Mouse (Mus musculus): Measurements from ENCODE around the gene Ywhab.

The Ywhab gene

DNA sequence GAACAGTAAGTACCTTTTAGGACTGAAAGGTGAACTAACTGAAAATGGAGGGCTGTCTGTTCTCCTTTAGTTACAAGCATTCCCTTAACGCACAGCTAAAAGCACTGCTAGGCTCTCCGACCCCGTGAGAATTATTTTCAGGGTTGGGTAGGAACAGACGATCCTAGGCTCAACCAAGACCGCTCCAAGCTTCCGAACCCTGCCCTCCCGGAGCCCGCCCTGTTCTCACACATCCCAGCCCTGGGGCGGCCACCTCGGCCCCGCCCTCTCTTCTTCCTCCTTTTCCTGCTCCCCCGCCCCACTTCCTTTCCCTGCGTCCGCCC is at the start of gene Ywhab:
TSS of gene Ywhab (plus strand) at position 307 of the 323 bp plus-strand sequence.
- DNase-seq (ENCODE audit: low spot score in 2 of 2), result no peak

DNA sequence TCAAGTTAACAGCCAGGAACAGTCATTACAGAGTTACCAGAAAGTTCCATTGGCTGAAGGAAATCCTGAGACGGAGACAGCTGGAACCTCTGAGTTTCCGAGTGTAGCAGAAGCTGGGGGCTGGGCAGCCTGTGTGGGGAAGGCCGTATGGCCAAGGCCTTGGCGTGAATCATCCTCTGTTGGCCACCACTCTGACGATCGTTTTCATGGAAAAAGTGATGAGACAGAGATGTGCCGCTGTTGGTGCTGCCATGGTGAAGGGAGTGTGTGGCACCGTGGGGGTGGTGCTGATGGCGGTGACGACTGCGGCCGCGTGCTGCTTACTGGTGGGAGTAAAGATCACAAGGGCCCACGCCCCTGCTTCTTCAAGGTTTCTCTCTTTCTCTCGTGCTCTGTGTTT is 48.5 kb upstream of the Ywhab start:
- DNase-seq (ENCODE audit: low spot score in 2 of 2), result no peak

DNA sequence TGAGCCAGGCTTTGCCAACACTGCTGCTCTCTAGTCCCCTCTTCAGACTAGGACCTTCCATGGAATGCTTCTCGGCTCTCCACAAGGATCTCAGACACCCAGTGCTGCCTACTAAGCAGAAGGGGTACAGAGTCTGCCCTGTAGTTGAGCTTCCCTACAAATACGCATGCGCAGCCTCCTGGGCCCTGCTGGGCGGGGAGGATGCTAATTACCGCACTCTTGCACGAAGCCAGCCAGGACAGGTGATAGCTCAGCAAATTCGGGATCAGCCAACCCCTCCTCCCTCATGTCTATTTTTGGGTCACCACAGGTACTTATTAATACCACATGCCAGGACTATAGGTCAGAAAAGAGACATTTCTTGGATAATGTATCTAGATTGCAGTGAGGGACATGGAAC is 46.8 kb upstream of the Ywhab start:
- DNase-seq (ENCODE audit: low spot score in 2 of 2), result no peak

DNA sequence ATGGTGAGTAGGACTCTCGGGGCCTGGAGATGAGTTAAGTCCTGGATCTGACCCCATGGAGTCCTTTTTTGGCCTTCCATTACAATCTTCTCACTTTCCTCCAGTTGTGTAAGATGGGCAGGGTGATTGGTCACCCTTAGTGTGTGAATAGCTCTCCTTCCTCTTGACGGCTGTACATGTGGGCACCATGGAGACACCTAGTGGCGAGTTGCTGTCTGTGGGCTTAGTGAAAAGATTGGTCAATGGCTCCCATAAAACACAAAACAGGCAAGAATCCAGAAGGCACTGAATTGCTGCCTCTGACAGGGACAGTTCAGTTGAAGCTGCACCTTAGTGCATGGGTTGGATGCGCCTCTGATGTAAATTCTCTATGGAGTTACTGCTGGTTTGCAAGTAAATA is 43.0 kb upstream of the Ywhab start:
- no peak for DNase-seq (ENCODE audit: low spot score in 2 of 2)

DNA sequence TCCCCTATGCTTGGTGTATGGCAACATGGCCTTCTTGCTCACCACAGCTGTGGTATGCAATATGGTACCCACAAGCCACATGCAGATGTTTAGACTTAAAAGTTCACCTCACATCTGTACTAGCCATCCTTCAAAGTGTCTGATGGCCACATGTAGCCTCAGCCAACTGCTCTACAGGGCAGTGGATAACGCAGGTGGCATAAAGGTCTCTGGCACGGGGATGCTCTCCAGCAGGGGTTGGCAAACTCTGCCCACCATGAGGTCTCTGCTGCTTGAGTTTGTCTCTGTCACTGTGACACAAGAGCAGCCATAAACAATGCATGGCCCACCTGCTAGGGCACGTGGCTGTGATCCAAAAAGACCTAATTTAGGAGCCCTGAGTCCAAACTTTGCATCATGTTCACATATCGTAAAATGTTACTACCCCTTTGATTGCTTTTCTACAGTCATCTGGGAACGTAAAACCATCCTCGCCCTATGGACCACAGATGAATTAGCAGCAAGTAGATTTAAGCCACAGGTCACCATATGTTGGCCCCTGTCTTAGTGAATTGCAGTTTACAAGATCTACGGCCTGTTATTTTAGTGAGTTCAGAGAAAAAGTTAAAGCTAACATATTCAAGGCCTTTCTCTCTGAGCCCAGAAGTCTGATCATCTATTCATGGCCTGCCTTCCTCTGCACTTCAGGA is 41.0 kb upstream of the Ywhab start:
- no peak for DNase-seq (ENCODE audit: low spot score in 2 of 2)

DNA sequence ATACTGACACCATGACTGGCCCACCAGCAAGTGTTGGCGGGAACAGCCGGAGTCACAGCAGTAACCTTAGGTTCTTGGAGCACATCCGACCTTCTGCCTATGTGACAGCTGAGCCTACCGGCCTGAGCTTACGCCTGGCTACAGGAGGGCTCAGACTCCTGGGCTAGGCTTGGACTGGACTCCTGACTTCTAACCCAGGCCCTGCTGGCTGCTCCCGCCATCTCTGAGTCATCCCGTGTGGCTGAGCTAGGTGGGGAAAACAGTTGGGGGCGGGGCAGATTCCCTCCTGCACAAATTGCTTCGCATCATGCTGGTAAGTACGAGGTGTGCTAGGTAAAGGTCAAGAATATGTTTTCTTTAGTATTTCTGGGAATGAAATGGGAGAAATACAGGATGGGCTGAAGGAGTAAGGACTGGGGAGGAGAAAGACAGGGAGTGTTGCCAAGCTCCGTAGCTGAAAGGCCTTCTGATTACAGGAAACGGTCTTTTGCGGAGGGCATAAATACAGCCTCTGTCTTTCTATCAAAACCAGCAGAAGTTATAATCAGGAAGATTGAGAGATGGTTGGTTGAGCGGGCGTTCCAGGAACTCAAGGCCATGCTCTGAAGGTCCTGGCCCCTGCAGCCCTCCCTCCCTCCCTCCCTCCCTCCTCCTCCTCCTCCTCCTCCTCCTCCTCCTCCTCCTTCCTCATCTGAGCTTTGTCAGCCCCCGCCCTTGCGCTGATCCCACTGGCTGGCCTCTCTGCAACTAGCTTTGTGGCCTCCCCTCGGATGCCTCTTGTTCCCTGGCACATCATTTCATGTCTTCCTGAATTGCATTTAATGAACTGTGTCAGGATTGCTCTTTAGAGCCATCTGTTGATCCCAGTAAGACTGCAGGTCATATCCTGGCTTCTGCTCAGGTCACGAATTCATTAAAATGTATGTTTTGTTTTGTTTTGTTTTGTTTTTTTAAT is 29.9 kb upstream of the Ywhab start:
- no peak for DNase-seq (ENCODE audit: low spot score in 2 of 2)

DNA sequence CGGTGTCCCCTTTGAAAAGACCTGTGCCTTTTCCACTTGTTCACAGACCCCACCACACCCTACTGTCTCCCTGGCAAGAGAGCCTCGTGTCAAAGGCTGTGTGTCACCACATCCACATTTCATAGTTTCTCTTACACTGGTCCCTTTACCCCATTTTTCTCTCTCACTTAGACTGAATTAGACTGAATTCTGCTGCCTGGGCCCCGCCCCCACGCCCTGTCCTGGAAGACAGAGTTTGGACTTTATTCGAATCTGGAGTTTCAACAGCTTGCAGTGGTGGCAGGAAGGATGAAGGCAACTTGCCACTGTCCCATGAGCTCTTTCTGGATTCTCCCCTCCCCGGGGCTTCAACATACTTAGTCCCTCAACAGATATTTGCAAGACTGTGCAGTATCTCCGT is 29.1 kb upstream of the Ywhab start:
- DNase-seq (ENCODE audit: low spot score in 2 of 2), result no peak

DNA sequence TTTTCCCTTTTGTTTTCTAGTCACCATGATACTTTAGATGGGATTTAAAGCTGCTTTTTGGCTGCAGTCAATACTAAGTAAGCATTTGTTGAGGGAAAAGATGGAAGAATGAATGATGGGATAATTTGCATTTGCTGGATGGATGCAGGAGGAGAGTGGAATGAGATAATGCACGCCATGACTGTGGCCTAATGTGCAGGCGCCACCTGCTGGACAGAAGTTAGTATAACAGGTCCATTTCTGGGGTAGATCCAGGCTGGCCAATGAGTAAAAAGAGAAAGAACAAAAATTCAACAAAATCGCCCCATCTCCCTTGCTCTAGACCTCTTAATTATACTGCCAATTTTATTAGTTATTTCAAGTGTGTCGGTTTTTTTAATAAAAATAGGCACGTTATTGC is 26.2 kb upstream of the Ywhab start:
- no peak for DNase-seq (ENCODE audit: low spot score in 2 of 2)

DNA sequence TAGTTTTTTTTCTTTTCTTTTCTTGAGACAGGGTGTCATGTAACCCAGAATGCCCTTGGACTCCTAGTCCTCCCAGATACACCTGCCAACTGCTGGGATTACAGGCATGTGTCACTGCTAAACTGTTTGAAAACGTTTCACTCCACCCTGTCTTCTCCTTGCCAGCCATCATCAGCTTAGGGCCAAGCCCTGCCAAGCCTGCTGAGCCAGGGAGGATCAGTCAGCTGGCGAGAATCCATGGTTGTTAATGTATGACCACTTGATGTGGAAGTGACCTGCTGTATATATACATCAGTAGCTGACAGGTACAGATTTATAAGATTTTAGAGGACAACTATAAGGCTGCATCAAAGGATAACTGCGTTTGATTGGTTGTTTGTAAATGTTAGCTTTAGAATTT is 24.4 kb upstream of the Ywhab start:
- no peak for DNase-seq (ENCODE audit: low spot score in 2 of 2)

DNA sequence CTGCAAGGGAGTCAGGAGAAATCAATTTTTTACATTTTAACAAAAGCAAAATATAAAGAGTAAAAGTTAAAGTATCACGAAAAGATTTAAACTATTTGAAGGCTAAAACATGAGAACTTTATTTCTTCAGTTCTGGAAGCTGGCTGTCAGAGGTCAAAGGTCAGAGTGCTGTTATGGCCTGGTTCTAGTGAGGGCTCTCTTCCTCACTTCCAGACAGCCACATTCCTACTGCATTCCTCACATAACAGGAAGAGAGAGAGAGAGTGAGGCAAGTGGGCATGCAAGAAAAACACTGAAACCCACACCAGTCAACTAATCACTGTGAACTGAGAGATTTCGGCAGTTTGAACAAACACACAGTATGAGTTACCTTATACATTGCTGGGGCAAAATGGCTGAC is 20.7 kb upstream of the Ywhab start:
- no peak for DNase-seq (ENCODE audit: low spot score in 2 of 2)

DNA sequence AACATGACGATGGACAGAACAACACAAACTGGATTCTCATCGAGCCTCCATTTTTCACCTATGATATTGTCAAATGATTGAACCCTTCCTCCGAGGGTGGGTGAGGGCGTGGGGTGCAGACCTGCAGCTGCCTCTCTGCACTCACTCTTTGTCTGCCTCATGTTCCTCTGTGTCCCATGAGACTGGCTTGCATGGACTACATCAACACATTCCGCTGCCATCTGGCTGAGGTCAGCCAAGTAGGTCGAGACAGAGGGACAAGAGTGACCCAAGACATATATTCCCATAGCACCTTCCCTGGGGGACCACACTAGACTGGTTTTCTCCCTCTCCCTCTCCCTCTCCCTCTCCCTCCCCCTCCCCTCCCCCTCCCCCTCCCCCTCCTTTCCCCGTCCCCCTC is 18.3 kb upstream of the Ywhab start:
- DNase-seq (ENCODE audit: low spot score in 2 of 2), result no peak

DNA sequence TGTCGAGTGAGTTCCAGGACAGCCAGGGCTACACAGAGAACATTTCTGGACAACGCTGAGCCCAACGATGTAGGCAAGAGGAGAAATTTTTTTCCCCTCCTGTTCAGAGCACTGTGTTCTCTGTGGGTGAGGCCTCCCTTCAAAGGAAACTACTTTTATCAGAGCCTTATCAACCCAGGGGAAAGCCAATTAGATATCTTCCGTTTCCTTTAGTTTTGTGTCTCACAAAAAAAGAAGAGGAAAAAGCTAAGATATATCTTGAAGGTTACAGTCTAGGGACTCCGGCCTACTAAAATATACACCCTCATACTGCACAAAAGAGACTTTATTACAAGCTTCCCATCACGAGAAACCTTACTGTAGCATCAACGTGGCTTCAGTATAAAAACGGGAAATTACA is 7.5 kb upstream of the Ywhab start:
- no peak for DNase-seq (ENCODE audit: low spot score in 2 of 2)

DNA sequence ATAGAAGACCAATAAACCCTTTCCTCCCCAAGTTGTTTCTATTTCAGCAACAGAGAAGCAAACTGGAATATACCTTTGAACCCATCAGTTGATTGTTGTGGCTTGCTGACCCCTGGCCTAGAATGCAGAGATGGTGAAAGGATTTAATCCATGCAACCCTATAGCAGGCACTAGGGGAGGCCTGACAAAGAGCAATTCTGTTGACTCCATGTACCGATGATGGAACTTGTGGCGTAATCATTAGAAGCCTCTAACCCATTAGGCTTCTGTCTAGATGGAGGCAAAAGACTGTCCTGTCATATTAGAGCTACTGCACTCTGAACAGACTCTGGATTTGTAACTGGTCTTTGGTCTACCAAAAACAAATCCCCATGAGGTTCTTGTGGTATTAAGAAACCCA is 1.9 kb upstream of the Ywhab start:
- DNase-seq (ENCODE audit: low spot score in 2 of 2), result no peak

DNA sequence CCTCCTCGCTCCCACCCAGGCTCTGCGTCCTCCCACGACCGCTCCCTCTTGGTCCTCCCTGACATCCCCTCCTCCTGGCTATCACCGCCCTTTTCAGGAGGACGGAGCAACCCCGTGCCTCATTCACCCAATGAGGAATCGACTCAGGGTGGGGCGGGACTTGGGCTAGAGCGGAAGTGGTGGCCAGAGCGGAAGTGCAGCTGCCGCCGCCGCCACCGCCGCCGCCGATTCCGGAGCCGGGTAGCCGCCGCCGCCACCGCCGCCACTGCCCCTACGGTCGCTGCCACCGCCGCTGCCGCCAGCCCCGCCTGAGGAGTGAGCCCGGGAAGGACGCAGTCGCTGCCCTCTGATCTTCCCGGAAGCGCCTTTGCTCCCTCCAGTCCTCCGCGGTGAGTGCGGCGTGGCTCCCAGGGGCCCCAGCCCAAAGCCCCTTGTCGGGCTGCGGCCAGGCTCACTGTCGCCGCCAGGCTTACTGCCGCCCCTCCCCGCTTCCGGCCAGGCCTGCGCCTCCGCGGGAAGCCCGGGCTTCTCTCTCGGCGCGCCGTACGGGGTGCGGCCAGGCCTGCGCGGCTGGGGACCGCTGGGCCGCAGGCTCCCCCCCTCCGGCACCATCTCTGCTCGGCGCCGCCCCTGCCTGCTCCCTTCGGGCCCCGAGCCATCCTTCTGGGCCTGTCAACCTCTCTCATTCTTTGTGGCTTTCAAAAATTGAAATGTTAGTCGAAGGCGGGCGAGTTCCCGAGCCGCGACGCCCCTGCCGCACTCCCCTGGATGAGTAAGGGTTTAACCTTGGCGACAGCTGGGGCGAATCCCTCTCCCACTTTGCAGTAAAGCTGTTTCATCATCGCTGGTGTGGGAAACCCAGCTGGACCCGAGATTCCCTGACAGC is 460 bp downstream of the Ywhab start:
- peak; percentile 93 to 94 for DNase-seq (ENCODE audit: low spot score in 2 of 2)

DNA sequence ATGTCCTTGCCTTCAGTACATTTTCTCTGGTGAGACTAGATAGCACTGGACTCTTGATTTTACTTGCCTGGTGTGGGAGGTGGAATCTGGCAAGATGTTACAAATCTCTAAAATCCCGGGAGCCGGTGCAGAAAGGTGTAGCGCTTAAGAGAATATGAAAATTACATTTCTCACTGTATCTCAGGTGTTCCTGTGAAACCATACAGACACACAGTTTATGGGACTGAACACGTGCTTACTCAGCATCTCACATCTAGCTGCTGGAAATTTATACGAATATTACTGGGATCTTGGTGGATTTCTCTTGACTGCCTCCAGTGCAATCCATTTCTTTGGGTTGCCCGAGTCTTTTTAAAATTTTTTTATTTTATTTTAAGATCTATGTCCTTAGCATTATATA is 1.5 kb downstream of the Ywhab start:
- DNase-seq (ENCODE audit: low spot score in 2 of 2), result no peak

DNA sequence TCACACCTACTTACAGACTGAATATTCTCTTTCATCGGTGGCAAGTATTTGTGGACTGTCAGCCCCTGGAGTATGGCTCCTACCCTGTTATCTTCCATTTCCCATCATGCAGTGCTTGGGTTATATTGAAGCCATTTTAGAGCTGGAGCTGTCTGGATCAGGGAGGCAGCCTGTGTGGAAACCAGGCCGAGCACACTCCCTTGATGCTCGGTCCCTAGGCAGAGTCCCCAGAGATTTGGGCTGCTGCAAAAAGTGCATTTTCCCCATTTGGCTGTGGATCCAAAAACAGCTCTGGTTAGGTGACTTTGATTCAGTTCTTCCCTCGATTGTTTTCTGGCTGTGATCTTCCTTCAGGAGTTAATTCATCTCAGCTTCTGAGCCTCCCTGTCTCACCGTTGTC is 2.1 kb downstream of the Ywhab start:
- DNase-seq (ENCODE audit: low spot score in 2 of 2), result no peak

DNA sequence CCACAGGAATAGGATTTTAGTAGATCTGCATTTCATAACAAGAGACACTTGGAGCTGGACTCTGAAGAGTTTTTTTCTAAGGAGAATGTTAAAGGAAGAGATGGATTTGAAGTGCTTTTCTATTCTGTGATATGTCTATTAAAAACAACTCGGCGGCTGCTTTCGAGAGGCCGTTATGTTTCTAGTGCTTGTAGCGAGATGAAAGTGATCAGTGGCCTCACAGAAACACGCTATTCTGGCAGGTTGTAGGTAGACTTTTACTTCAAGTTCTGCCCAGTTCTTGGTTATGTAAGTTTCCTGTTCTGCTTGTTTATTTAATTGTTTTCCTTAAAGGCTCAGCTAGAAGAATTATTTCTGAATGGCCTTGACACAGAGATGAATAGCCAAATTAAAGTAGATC is 4.2 kb downstream of the Ywhab start:
- no peak for DNase-seq (ENCODE audit: low spot score in 2 of 2)

DNA sequence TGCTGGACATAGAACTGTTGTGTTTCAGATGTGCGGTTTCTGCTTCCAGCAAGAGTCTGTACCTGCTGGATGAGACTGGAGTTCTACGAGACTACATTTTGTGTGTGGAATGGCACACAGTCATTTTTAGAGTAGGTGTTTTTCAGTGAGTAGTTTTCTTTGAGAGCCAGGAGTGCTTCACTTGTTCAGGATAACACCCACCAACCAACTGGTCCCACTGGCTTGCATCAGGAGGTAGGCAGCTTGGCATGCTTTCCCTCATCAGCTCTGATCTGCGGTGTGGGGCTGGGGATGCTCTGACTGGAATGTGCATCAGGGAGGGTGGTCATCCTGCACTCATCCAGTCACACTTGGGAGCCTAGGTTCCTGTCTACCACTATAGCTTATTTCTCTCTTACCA is 7.9 kb downstream of the Ywhab start:
- DNase-seq (ENCODE audit: low spot score in 2 of 2), result no peak

DNA sequence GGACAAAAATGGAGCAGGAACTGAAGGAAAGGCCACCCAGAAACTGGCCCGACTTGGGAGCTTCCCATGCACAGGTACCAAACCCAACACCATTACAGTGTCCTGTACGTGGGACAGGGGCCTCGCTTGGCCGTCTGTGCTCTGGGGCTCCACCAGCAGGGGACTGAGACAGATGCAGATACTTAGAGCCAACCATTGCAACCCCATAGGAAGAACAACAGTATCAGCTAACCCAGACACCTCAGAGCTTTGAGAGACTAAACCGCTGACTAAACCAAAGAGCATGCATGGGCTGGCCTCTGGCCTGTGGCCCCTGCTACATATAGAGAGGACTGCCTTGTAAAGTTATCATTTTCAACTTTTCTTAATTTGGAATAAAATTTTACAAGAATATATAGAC is 9.7 kb downstream of the Ywhab start:
- no peak for DNase-seq (ENCODE audit: low spot score in 2 of 2)

DNA sequence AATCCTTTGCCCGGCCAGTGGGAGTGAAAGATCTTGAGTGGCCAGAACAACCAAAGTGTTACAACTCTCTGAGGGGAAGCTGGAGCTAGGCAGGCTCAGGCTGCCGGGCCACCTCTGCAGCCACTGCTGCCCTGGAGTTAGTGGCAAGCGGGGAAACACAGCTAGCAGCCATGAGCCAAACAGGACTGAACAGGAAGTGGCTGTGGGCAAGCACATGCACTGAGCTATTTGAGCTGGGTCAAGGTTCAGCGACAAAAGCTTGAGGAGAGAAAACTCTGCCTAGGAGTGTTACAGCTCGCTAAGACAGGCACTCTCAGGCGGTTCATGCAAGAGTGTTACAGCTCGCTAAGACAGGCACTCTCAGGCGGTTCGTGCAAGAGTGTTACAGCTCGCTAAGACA is 12.2 kb downstream of the Ywhab start:
- no peak for DNase-seq (ENCODE audit: low spot score in 2 of 2)

DNA sequence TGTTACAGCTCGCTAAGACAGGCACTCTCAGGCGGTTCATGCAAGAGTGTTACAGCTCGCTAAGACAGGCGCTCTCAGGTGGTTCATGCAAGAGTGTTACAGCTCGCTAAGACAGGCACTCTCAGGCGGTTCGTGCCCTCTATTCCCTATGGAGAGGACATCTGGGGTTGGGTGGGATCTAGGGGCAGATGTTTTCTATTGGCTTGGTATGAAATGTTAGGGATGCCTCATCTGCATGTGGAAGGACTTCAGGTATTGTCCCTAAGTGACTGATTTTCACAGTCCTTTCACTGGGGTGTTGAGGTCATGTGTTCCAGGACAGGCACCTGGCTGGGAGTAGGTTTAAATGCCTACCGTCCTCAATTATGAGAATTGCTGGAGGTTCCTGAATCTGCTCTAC is 12.8 kb downstream of the Ywhab start:
- no peak for DNase-seq (ENCODE audit: low spot score in 2 of 2)

DNA sequence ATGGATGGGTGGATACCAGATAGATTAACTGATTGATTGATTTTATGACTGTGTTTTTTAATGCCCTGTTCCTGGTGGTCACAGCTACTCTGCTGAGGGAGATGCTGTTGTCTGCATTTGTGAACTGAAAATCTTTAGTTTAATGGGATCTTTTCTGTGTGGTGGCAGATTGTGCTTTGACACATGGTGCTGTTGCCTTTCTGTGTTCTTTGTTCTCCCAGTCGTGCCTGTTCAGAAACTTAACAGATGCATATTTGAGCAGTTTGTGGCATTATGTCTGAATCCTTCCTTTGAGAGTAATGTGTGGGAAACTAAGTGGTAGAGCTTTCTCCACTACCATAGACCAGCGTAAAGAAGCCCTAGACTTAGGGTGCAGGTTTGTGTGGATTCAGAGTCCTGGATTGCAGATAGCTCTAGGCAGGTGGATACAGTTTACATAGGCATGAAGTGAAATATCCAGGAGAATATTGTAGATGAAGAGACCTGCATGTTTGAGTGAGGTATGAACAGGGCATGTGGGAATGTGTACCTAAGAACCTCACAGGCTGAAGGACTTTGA is 13.3 kb downstream of the Ywhab start:
- no peak for DNase-seq (ENCODE audit: low spot score in 2 of 2)

Data from urinary bladder, postnatal 4 days (tissue).